Mouse (Mus musculus): ENCODE measurements around the gene Rilpl1.
"Not testable (repeated sequence)": the region's sequence is repeated elsewhere in the genome, so short reads cannot be mapped to it uniquely, and the experiment has no call there.

Rilpl1 gene

GRCm38 (mm10) chr5:124493455-124493854 lies 37.7 kb downstream of the Rilpl1 start:
- no peak for DNase-seq (ENCODE audit: extremely low spot score, low spot score)

- DNase-seq (ENCODE audit: extremely low spot score, low spot score) = no peak
Observed at GRCm38 (mm10) chr5:124492618-124493017, 38.6 kb downstream of the Rilpl1 start.

- DNase-seq (ENCODE audit: extremely low spot score, low spot score) = no peak
Observed at GRCm38 (mm10) chr5:124491732-124492131, 39.5 kb downstream of the Rilpl1 start.

- no peak for DNase-seq (ENCODE audit: extremely low spot score, low spot score)
Observed at GRCm38 (mm10) chr5:124488885-124489284, 42.3 kb downstream of the Rilpl1 start.

- no peak for DNase-seq (ENCODE audit: extremely low spot score, low spot score)
Observed at GRCm38 (mm10) chr5:124485654-124486053, 45.5 kb downstream of the Rilpl1 start.

- DNase-seq (ENCODE audit: extremely low spot score, low spot score) = no peak
Observed at GRCm38 (mm10) chr5:124483655-124484396, 47.4 kb downstream of the Rilpl1 start.

- peak; percentile 95 for DNase-seq (ENCODE audit: extremely low spot score, low spot score)
Observed at GRCm38 (mm10) chr5:124482966-124483654, 48.1 kb downstream of the Rilpl1 start, which contains the start of gene Snrnp35. Snrnp35 (plus strand) TSS chr5:124483134.

- DNase-seq (ENCODE audit: extremely low spot score, low spot score) = peak; percentile 66
Observed at GRCm38 (mm10) chr5:124482436-124482965, 48.7 kb downstream of the Rilpl1 start.

GRCm38 (mm10) chr5:124481714-124482113 lies 49.5 kb downstream of the Rilpl1 start:
- DNase-seq (ENCODE audit: extremely low spot score, low spot score) = no peak

- DNase-seq (ENCODE audit: extremely low spot score, low spot score) = no peak
Observed at GRCm38 (mm10) chr5:124480119-124480518, 51.1 kb downstream of the Rilpl1 start.

- DNase-seq (ENCODE audit: extremely low spot score, low spot score) = no peak
Observed at GRCm38 (mm10) chr5:124478873-124479204, 52.4 kb downstream of the Rilpl1 start.

GRCm38 (mm10) chr5:124470591-124471171 lies 60.5 kb downstream of the Rilpl1 start:
- DNase-seq (ENCODE audit: extremely low spot score, low spot score) = no peak

- no peak for DNase-seq (ENCODE audit: extremely low spot score, low spot score)
Observed at GRCm38 (mm10) chr5:124469486-124469885, 61.7 kb downstream of the Rilpl1 start.

GRCm38 (mm10) chr5:124468365-124468764 lies 62.8 kb downstream of the Rilpl1 start:
- DNase-seq (ENCODE audit: extremely low spot score, low spot score) = no peak

GRCm38 (mm10) chr5:124467766-124468165 lies 63.4 kb downstream of the Rilpl1 start:
- DNase-seq (ENCODE audit: extremely low spot score, low spot score) = no peak

GRCm38 (mm10) chr5:124464905-124465304 lies 66.3 kb downstream of the Rilpl1 start:
- DNase-seq (ENCODE audit: extremely low spot score, low spot score) = no peak

GRCm38 (mm10) chr5:124463462-124463861 lies 67.7 kb downstream of the Rilpl1 start:
- no peak for DNase-seq (ENCODE audit: extremely low spot score, low spot score)

GRCm38 (mm10) chr5:124462297-124463025 lies 68.7 kb downstream of the Rilpl1 start:
- no peak for DNase-seq (ENCODE audit: extremely low spot score, low spot score)

- DNase-seq (ENCODE audit: extremely low spot score, low spot score) = not testable (repeated sequence)
Observed at GRCm38 (mm10) chr5:124460922-124461321, 70.3 kb downstream of the Rilpl1 start.

GRCm38 (mm10) chr5:124456762-124457161 lies 74.4 kb downstream of the Rilpl1 start:
- DNase-seq (ENCODE audit: extremely low spot score, low spot score) = no peak

GRCm38 (mm10) chr5:124454082-124454419 lies 77.1 kb downstream of the Rilpl1 start:
- DNase-seq (ENCODE audit: extremely low spot score, low spot score) = no peak

All from neural tube, embryonic 10.5 days (tissue).